In the genomic region with DNA sequence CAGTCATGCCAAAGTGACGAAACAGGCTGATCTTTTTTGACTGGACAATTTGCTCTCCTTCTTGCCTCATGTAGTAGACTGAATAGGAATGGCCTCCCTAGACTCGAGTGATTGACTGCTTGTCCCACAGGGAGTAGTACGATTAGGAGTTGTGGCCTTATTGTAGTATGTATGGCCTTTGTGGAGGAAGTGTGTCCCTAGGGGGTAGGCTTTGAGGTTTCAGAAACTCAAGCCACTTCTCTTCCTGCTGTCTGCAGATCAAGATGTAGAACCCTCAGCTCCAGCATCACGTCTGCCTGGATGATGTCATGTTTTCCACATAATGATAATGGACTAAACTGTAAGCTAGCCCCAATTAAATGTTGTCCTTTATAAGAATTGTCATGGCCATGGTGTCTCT, we compare ENCODE assay signal across 21 mouse cellular contexts.
DNase-seq lines count a peak whose midpoint lies in the region; ATAC-seq lines count a peak whose summit lies in the region.
"Had no signal": no experiment of that assay in that cellular context is flagged by ENCODE, and none has a peak within 500 bp of the region (broad histone marks: within the 10 kb centered on the region; RNA-seq: fewer than 3 reads in every experiment).

No protein-coding gene starts in this region.

- H3K27me3 ChIP-seq in limb, embryonic 10.5 days (ENCODE audit: low read depth, poor library complexity, severe bottlenecking) = no peaks in the 10 kb centered on the region
- H3K27me3 ChIP-seq: embryonic facial prominence, embryonic 12.5 days; forebrain, embryonic 13.5 days; forebrain, embryonic 15.5 days; Patski had no signal

- WGBS in limb, embryonic 10.5 days = 84% methylated on average over 4 of the region's 4 CpGs

- no peak overlapping the region for H3K27ac ChIP-seq in limb, embryonic 10.5 days
- H3K27ac ChIP-seq: embryonic facial prominence, embryonic 10.5 days; embryonic facial prominence, embryonic 12.5 days; forebrain, embryonic 13.5 days; forebrain, embryonic 15.5 days had no signal

- no peaks in the 10 kb centered on the region for H3K36me3 ChIP-seq in limb, embryonic 10.5 days
- H3K36me3 ChIP-seq: embryonic facial prominence, embryonic 10.5 days; embryonic facial prominence, embryonic 12.5 days; forebrain, embryonic 15.5 days had no signal

- no peak overlapping the region for H3K4me3 ChIP-seq in limb, embryonic 10.5 days
- H3K4me3 ChIP-seq: embryonic facial prominence, embryonic 10.5 days; embryonic facial prominence, embryonic 12.5 days; forebrain, embryonic 13.5 days; forebrain, embryonic 15.5 days had no signal

- peak; percentile 57 for DNase-seq in NIH3T3 (ENCODE audit: low read depth)
- no peak for DNase-seq in adrenal gland, adult 18-20 months (ENCODE audit: low spot score in 2 of 2)
- DNase-seq in limb, embryonic 10.5 days (ENCODE audit: low spot score) = no peak
- no peak for DNase-seq in B cell, adult 2 months
- DNase-seq: adrenal gland, adult 2 months; adrenal gland, postnatal 10 days; adrenal gland, postnatal 25 days; cerebellum, adult 11 months; cerebellum, adult 18-20 months; cerebellum, adult 8-10 months; cerebellum, adult 9-11 months; cerebellum, postnatal 14 days; cerebellum, postnatal 36 days; forebrain, postnatal 0 days had no signal

- no peaks in the 10 kb centered on the region for H3K9me3 ChIP-seq in limb, embryonic 10.5 days (replicated peaks)
- H3K9me3 ChIP-seq: embryonic facial prominence, embryonic 10.5 days; embryonic facial prominence, embryonic 12.5 days; forebrain, embryonic 13.5 days; forebrain, embryonic 15.5 days had no signal

- peak; percentile 44 for ATAC-seq in granulocyte monocyte progenitor cell, adult 5-6 weeks (replicated peaks; ENCODE audit: poor library complexity, severe bottlenecking)
- ATAC-seq: activated CD4-positive, CD25-positive, alpha-beta regulatory T cell, adult 4 months; forebrain, embryonic 13.5 days; forebrain, embryonic 15.5 days; forebrain, postnatal 0 days; Patski had no signal

- H3K4me1 ChIP-seq in limb, embryonic 10.5 days = no peaks in the 10 kb centered on the region
- H3K4me1 ChIP-seq: embryonic facial prominence, embryonic 10.5 days; embryonic facial prominence, embryonic 12.5 days; forebrain, embryonic 13.5 days; forebrain, embryonic 15.5 days had no signal
